Mouse (Mus musculus) adrenal gland, postnatal 14 days (tissue): ENCODE measurements around the gene Serpinb2. TPM values are rescaled to one million over a fixed set of nuclear protein-coding genes. Genes with fewer than 3 reads are reported as not detected.

Source experiments
- DNase-seq: peaks from one replicate; pipeline ENCODE4 v3.0.0; 2021; ENCODE audit warnings: mixed read lengths
- long read RNA-seq, 2 experiments: library from polyadenylated mRNA; stranded (forward); transcript quantifications; one replicate each; pipeline ENCODE4 v2.0.0; 2021
- total RNA-seq: library from RNA; stranded (reverse); gene quantifications from 2 replicates; pipeline ENCODE4 v1.2.3, GENCODE M21; 2021

The Serpinb2 gene
- 0.41 and 0.49 TPM in 2 replicates for total RNA-seq
- long read RNA-seq, experiment 1, result 0 reads
- long read RNA-seq, experiment 2, result 0 reads

DNA sequence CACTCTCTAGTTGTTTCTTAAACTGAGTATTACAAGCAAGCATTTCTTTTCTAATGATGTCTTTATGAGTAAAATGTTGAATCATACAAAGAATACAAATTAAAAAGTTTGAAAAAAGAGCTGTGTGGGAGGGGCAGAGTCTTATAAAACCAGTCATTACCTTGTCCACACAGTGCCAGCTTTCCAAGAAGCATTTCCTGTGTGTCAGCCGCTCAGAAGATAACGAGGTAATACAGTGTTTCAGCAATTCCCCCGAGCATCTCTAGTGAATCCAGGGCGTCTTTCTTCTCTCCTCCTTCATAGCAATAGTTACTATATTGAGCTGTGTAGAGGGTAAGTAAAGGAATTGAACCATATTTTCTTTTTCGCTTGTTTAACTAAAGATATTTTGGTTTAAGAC, at the start of gene Serpinb2:
Gene Serpinb2, plus strand, starts transcription at position 172 of the 400 bp plus-strand sequence.
- DNase-seq, result no peak

DNA sequence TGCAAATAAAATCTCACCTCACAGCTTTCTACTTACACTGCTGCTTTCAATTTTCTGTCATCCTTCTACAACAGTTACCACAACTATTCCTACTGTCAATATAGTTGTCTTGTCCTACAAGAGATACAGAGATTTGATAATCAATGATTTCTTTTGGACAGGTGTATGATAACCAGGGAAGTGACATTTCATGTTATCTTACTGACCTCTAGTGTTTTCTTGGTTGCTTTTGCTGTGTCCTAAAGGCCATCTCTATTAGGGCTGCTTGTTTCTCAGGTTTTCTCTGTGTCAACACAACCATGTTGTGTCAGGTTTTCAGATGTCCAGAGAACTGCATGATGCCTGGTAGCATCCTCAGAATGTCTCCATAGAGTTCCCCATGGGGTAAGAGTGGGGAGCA, 31.3 kb upstream of the Serpinb2 start:
- no peak for DNase-seq

DNA sequence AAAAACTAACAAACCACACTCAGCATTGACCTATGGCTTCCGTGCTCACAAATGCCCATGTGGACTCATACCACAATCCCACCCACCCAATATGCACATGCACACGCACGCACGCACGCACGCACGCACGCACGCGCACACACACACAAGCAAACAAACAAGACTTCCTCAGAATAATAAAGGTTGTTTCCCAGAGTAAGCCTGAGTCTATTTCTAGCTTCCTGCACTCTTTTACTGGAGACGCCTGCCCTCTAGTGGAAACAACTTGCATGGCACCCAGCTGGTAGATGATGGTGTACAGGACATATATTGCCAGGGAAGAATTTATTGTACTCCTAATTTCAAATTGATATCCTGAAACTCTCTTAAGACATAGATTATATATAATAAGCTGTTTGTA, 29.8 kb upstream of the Serpinb2 start:
- DNase-seq, result peak; percentile 73

DNA sequence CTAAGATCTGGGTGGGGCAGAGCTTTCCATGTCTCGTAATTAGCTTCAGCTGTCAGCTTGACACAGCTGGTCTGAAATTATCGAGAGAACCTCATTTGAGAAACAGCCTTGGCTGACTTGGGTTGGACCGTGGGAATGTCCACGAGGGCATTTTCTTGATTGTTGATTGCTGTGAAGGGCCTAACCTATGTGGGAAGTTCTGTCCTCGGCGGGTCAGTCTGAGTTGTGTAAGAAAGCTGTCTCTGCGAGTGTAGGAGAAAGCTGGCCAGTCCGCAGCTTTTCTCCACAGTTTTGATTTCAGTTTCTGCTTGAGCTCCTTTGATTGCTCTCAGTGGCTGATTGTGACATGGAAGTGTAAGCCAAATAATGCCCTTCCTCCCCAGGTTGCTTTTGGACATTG, 21.6 kb upstream of the Serpinb2 start:
- no peak for DNase-seq

DNA sequence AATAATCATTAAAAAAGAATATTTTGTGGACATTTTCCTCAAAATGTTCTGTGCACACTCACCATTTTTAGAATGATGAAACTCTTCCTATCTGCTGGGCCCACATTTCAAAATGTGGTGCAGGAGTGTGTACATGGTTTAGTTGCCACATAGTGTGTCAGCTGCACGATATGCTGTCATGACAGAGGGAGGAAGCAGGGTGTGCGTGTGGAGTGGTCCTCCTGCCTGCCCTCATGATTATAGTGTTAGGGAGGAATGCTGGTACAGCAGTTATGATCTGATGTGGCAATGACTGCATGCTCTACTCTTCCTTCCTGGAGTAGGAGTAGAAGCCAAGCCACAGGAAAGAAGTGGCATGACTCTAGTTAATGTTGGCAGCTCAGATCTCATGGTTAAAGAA, 14.4 kb upstream of the Serpinb2 start:
- DNase-seq, result no peak

DNA sequence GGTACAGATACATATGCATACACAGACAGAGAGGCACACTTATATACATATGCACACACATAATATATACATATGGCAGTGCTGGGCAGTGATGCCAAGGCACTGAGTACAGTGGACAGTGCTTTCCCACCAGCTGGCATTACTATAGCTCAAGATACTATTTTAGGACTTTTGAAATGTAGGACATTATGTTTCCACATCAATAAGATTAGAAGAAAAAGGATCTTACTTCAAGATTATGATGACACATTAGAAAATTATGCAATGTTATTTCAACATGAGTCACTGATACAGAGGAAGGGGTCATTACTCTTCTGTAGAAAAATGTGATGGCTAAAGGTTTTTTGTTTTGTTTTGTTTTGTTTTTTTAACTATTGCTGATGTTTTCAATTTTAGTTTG, 9.2 kb upstream of the Serpinb2 start:
- DNase-seq, result no peak

DNA sequence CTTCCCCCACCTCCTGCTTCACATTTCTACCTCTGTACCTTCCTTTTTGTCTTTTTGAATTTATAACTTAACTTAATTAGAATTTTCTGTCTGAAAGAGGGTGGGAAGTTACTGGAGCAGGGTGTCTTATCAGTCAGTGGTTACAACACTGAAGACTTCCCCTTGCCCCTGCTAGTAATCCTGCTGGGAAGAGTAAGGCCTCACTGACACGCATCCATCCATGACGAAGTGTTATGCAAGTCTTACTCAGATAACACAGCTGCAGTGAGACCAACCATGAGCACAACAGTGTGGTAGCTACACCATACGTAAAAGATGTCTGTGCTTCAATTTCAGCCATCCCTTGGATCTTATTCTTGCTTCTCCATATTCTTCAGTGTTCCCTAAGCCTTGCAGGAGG, 7.9 kb upstream of the Serpinb2 start:
- no peak for DNase-seq

DNA sequence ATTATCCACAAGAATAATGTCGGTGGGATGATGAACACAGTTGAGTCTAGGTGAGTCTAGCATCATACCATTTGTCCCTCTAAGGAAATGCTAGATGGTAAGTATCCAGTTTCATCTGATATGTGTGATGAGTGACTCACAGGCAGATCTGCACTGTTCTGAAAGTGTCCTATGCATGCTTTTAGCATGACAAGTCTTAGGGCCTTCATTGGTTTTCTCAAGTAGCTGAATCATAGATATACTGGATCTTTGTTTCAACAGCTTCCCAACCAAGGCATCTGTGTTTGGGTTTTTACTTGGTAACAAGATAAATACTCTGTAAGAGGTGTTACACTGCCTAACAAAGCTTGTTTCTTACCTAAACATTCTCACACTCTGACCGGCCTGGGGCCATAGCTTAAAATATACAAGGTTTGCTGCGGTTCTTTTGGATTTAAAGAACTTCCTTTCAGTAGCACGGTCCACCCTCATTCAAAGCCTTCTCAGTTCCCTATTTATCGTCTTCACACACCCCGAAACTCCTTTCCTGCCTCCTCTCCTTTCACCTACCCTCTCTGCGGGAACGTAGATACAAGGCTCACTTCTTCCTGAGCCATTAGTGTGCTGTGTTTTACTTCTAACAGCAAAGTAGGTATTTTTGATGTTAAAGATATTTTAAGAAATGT, 5.2 kb upstream of the Serpinb2 start:
- DNase-seq, result no peak

DNA sequence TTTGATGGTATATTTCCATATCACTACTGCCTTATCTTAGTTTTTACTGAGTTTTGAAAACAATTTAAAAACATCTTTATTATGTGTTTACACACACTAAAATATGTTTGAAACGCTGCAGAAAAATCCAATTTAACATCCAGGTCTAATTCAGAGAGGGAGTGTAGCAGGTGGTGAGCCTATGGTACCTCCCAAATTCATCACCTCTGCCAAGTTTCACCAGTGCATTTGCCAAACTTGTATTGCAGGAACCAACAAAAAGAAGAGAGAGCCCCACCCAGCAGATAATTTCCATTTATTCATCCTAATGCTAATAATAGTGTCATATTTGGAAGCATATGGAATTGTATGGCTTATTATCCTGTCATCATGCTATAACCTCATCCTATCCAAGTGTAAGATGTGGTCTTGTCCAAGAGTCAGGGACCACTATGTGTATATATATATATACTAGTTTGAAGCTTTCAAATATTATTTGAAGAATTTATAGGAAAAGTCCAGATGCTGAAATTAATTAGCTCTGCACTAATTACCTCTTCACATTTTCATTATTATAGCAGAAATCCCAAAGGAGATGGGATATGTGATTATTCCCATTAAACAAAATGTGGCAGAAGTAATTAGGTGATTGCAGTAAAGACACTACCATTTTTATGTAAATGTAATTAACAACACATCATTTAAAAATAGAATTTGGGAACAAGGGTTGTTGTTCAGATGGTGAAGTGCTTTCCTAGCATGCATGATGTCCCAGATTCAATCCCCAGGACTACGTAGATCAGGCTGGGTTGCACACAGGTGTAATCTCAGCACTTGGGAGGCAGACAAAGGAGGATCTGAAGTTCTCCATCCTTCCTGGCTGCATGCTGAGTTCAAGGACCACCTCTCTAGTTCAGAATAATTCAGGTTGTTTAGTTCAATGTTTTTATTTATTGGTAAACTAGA, 1.2 kb downstream of the Serpinb2 start:
- no peak for DNase-seq

DNA sequence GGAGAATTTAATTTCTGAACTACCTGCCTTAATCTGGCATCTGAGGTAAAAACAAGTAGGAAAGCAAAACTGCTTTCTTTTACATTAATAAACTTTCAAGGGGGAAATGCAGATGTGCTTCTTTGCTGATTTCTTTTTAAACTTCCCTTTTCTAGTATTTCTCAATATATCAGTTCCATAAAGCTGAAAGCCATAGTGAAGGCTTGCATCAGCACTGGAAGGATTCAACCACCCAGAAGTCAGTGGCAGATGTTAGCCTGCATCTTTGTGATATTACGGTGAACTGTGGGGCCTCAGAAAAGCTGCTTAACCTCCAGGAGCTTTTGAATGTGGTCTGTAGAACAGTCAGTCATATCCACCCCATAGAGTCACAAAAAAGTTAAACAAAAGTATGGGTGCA, 2.3 kb downstream of the Serpinb2 start:
- no peak for DNase-seq

DNA sequence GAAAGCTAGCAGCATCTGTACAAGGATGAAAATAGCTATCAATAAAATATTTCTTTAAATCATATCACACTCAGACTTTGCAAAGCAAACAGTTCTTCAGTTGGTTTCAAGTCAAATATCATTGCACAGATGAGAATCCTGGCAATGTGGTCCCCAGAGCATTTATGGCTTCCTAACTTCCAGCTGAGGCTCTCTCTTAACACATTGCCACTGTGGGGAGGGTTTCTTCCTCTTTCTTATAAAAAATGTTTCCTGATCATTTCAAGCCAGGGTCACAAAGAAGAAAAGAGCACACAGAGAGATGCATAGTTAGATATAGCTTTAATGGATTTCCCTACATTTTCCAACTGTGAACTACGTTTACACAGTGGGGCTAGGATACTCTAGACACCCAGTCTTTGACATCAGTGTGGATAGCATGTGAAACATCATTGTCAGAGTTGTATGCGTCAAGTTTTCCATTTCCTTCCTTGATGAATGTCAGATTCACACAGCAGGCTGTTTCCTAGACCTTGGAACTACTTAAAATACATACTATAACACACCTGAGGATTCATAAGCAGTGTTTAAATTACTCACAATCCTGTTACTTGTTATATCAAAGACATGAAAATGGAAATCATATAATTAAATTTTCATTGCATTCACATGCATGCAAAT, 4.7 kb downstream of the Serpinb2 start:
- no peak for DNase-seq

DNA sequence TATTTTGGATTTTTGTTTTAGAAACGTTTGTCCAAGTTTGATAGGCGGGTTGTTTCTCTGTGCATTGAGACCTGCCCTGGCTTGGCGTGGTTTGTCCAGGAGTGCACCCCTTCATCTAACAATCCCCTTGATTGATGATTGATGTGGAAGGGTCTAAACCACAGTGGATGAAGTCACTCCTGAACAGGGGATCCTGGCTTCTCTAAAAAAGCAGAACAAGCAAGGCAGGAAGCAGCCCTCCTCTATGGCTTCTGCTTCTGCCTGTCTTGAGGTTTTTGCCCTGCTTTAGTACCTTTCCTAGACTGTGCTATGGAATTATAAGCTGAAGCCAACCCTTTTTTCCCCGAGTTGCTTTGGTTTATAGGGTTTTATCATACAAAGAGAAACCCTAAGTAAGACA, 14.4 kb downstream of the Serpinb2 start:
- DNase-seq, result no peak

DNA sequence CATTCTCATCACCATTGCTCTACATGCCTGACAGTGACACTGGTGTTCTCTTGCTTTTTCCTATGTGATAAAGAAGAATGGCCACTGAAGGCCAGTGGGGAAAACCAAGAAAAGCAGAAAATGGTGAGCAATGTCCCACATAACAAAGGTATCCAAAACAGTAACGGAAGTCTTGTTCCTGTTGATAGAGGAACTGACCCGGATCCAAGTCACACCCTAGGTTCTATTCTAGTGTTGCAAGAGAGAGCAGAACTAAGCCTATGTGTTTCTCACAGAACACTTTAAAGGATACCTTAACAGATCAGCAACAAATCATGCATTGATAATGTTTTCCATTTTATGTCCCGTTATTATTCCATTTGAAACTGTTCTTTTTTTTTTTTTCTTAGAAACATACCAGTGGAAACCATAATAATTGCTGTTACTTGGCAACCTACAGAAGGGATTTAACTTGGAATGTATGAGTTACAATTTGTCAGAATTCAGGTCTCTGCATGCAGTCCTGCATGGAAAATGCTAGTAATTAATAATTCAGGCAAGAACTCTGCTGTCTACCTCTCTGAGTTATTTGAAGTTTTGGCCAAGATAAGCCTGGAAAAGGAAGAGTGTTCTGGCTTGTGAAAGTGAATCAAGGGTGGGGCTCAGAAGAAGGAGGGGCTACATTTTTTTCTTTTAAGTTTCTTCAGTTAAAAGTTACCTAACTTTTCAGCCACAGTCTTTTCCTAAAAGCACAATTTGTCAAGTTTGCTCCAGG, 17.3 kb downstream of the Serpinb2 start:
- DNase-seq, result no peak

DNA sequence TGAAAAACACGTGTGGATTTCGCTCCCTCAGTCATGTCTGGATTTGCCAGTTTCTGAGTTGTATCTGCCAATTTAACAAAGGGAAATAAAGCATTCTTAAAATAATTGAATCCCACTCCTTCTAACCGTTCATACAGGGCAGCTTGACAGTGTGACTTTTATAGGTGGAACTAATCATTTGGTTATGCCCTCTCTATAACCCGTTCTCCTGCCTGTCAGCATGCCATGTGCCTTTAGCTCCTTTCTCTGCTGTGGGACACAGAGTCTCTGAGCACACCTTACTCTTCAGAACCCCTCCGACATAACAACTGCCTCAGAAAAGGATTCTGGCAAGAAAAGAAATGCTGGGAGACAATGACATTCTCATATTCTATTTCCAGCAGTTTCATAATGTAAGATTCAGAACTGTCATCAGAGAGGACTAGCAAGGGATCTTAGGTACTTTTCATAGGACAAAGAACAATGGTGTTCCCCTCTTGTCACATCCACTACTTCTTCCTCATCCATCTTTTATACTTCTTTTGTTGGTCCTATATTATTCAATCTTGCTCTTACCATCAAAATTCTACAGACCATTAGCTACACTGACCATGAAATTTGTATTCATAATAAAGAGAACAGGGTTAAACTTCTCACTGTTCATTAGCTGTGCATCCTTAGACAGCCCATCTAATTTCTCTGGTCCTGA, 18.3 kb downstream of the Serpinb2 start:
- DNase-seq, result no peak

DNA sequence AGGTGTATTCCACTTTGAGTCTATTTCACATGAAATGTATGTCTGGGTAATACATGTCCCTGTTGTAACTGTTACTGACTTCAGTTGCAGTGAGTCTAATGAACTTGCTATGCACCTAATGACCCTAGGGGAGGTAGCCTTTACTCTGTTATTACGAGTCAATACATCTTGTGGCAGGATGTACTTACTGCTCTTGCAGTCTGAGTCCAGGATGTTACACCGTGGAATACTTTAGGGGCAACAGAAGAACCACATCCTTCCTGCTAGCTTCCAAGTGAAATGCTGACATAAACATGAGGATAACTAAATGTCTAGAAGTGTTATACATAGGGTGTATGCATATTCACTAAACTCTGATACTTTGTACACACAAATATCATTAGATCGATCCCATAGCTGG, 22.5 kb downstream of the Serpinb2 start:
- DNase-seq, result no peak

DNA sequence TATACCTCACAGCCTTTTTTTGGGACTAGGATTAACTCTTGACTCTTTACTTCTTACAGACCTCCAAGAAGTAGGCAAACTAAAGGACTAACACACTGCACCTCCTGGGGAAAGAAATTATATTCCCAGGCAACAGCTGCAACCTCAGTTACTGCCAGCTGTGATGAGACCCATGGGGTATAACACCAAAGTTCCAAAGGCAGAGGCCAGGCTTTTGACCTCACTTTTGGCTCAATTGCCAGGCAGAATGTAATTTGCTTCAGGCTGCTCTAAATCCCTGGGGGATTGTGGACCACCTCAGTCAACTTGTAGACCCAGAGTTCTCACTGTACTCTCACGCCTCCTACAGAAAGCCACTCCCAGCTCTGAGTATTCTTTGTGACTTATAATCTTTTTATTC, 26.2 kb downstream of the Serpinb2 start:
- DNase-seq, result no peak

DNA sequence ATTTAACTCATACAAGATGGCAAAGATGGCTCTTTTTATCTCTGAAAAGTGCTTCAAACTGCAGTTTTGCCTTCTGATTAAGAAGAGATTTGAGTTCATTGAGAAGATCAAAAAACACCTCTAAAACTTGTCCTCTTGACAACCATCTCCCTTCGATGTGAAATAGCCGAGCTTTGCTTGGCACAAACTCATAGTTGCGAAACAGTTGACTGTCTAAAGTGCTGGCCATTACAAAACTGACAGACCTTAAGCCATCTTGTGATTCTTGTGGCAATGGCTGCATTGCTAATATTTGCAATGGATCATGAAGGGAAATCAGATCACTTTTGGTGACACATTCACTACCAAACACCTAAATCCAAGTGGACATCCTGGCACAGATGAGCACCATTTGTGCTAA, 48.3 kb downstream of the Serpinb2 start:
- no peak for DNase-seq

DNA sequence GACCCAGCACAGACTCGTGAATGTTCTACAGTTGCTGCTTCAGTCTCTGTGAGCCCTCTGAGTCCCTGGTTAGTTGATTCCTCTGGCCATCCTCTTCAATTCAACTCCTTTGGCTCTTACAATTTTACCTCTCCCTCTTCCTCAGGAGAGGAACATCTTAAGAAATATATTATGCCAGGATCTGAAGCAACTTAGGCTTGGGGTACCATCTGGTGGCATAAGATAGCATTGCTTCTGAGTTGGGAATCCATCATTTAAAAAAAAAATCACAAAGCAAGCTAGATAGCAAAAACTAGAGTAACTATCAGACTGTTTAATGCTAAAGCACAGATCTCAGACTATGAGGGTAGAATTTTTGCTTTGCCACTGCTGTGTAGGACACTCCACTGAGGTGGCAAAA, 50.9 kb downstream of the Serpinb2 start:
- DNase-seq, result no peak

DNA sequence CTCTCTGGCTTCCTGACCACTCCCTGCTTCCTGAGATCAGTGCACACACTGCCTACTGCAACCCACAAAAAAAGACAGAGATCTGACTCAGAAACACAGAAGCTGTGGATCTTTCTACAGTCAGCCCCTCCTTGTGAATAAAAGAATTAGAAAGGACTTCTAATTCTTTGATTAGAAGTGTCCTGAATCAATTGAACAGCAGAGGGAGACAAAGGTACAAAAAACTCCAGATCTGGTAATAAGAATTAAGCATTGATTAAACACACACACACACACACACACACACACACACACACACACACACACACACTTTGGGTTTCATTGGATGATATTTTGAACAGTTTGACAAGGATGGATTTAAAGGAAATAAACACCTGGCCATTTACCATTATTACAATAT, 54.4 kb downstream of the Serpinb2 start:
- no peak for DNase-seq

DNA sequence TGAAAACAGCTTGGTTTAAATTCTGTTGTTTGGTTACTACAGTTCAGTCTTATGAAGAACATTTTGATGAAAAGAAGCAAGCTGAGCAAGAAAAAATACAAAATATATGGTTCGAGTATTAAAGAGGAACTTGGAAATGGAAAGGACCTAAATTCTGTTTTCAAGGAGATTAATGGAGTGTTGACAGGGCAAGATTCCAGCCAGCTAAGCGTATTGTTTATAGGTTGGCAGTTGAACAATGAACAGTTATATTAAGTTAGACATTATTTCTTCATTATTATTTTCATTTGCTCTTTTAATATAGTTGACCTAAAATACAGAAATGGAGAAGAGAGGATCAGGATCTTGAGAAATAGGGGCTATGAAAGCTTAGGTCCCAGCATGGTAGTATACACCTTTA, 64.9 kb downstream of the Serpinb2 start:
- no peak for DNase-seq

DNA sequence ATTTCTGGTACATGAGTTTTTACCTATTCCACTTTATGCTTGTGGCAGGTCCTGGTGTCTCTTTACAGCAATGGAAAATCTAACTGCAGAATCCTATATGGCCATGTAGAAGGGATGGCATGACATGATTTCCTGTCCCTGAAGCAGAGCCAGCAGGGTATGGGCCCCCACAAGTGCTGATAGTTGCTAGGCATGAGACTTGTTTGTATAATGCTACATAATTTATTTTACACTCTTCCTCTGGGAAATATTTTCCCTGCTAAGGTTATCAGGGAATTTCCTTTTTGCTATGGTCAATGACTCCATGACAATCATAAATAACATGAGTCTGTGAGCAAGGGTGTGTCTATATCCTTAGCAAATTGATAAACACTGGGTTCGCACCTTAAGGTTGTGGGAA, 66.3 kb downstream of the Serpinb2 start:
- DNase-seq, result no peak

DNA sequence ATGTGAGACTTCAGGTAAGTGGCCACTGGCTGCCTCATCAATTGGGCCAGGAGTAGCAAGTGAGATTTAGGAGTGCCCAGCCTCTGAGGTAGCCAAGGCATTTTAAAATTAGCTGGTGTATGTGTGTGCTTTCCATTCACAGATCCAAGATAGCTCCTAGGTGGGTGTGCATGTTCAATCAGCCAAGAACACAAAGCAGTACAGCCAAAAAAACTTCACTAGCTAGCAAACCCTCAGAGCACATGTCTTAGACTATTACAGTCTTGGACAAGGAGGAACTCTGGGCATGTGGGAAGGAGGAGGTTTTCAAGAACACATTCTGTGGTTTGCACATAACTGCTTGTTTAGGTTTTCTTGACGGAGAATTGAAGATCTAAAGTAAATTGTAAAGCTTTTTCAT, 70.0 kb downstream of the Serpinb2 start:
- no peak for DNase-seq
